Mouse (Mus musculus) lung, postnatal 0 days (tissue): ENCODE results near the gene Dscam. TPM values are rescaled to one million over a fixed set of nuclear protein-coding genes. Genes with fewer than 3 reads are reported as not detected.

Experiments
- ATAC-seq: fragments of 200-750 bp; cut with Nextera tagmentation; 2 replicates; pipeline ENCODE4 v1.8.0; 2017; ENCODE audit warnings: moderate library complexity
- DNase-seq: peaks from one replicate; pipeline ENCODE4 v3.0.0-alpha.2; 2016; ENCODE audit warnings: low spot score
- H3K27ac ChIP-seq: fragments of 300-500 bp; sonication (generic); 2 replicates; pipeline ENCODE4 v1.5.1; 2014; ENCODE audit warnings: antibody characterized with exemption, mild to moderate bottlenecking, low read length, mixed read lengths
- H3K27me3 ChIP-seq: fragments of 300-500 bp; sonication (generic); replicated peaks from 2 replicates; pipeline ENCODE4 v1.6.1; 2014; ENCODE audit warnings: low read length, mixed read lengths; ENCODE audit not compliant: insufficient read depth
- H3K36me3 ChIP-seq: fragments of 300-500 bp; sonication (generic); 2 replicates; pipeline ENCODE4 v1.6.1; 2014; ENCODE audit warnings: low read length, mixed read lengths; ENCODE audit not compliant: insufficient read depth
- H3K4me1 ChIP-seq: fragments of 300-500 bp; sonication (generic); 2 replicates; pipeline ENCODE4 v1.6.1; 2014; ENCODE audit warnings: antibody characterized with exemption, low read depth, low read length, mixed read lengths; ENCODE audit not compliant: insufficient read depth
- H3K4me2 ChIP-seq: fragments of 300-500 bp; sonication (generic); replicated peaks from 2 replicates; pipeline ENCODE4 v1.6.1; 2014; ENCODE audit warnings: low read depth, mild to moderate bottlenecking, low read length, moderate library complexity, mixed read lengths
- H3K4me3 ChIP-seq: fragments of 300-500 bp; sonication (generic); 2 replicates; pipeline ENCODE4 v1.5.1; 2014; ENCODE audit warnings: low read depth, low read length
- H3K9ac ChIP-seq: fragments of 300-500 bp; sonication (generic); replicated peaks from 2 replicates; pipeline ENCODE4 v1.6.1; 2014; ENCODE audit warnings: low read depth, mild to moderate bottlenecking
- H3K9me3 ChIP-seq: fragments of 300-500 bp; sonication (generic); 2 replicates; pipeline ENCODE4 v1.6.1; 2016; ENCODE audit warnings: low read length, mixed read lengths
- CTCF ChIP-seq: IDR thresholded peaks from 2 replicates; pipeline ENCODE4 v1.5.1; 2016; ENCODE audit warnings: antibody characterized with exemption, mild to moderate bottlenecking
- EP300 ChIP-seq: IDR thresholded peaks from 2 replicates; pipeline ENCODE4 v1.6.1; 2016; ENCODE audit warnings: antibody characterized with exemption, mild to moderate bottlenecking, control low read depth
- WGBS: fragments of 180-500 bp; shearing (Covaris S2); extraction: QIAGEN DNeasy Blood & Tissue Kit; methylation state at CpG from one replicate; pipeline ENCODE4 v1.1.7; 2014; 5-methylcytosine and 5-hydroxymethylcytosine counted together
- polyA plus RNA-seq: library from polyadenylated mRNA; unstranded; fragments of >200 nt; fragmentation: Nextera tagmentation; extraction: Ambion mirVana; gene quantifications from 2 replicates; pipeline ENCODE4 v1.2.1, GENCODE M21; 2015

Dscam gene
- polyA plus RNA-seq, 1 experiment from 2014 or later = not detected

DNA sequence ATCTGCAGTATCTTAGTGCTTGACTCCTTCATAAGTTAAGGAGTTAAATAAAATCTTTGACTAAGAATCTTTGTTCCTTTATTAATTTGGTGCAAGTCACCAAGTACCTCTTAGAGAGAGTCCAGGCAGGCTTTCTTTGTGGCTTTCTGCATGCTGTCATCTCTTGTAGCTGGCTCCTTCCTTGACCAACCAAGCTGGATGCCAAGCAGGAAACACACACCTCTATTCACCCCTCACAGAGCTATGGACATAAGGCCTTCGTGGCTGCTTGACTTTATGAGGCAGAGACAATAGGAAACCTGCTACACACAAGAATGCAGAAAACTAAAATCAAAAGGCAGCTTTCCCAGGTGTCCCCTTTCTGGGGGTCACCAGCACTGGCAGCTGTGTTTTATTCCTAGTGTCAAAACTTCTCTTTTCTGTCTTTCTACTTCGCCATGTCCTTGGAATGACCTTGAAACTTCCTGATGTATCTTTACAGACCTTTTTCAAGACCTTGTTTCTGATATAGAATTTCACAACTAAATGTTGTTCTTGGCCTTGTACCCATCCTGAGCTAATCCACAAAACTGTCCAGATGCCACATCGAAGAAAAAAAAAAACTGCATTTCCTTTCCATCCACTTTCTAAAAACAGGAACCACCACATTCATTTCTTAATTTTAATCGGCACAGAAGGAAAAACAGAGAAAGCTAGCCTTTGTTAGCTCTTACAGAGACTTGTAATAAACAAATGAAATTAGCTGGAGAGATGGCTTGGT is 260.0 kb downstream of the Dscam start:
- H3K27me3 ChIP-seq = no peaks in the 10 kb centered on the region
- ATAC-seq (no peak), DNase-seq (no peak)
- TF ChIP-seq CTCF = no peak
- TF ChIP-seq EP300 = no peak
- WGBS = 55% methylated on average over 4 of the region's 4 CpGs
- H3K4me1 ChIP-seq = no peaks in the 10 kb centered on the region
- H3K9me3 ChIP-seq = no peaks in the 10 kb centered on the region
- H3K36me3 ChIP-seq = no peaks in the 10 kb centered on the region
- H3K27ac ChIP-seq = no peak overlapping the region
- H3K9ac ChIP-seq = no peak overlapping the region
- no peak overlapping the region for H3K4me3 ChIP-seq
- H3K4me2 ChIP-seq = no peak overlapping the region

DNA sequence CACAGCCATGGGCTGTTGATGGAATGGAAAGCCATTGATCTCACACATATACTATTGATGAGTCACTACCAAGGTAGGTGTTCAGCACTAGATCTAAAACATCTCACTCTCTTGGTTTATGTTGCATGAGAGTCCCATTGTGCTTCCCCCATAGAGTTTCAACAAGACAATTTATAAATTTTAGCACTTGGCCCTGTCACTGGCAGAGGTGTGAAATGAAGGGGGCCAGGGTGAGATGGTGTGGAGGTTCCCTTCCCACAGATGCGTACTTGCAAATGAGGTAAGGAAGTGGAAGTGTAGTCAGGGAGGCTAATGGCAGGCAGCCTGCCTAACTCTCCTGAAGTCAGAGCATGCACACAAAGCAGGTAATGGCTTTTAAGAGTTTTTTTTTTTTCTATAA is 262.7 kb downstream of the Dscam start:
- ATAC-seq (no peak), DNase-seq (no peak)
- H3K4me1 ChIP-seq = no peaks in the 10 kb centered on the region
- H3K9me3 ChIP-seq = no peaks in the 10 kb centered on the region
- H3K27me3 ChIP-seq = no peaks in the 10 kb centered on the region
- 73% methylated on average over 1 of the region's 1 CpGs for WGBS
- TF ChIP-seq CTCF = no peak
- TF ChIP-seq EP300 = no peak
- no peak overlapping the region for H3K4me3 ChIP-seq
- no peak overlapping the region for H3K27ac ChIP-seq
- H3K4me2 ChIP-seq = no peak overlapping the region
- no peak overlapping the region for H3K9ac ChIP-seq
- H3K36me3 ChIP-seq = no peaks in the 10 kb centered on the region

DNA sequence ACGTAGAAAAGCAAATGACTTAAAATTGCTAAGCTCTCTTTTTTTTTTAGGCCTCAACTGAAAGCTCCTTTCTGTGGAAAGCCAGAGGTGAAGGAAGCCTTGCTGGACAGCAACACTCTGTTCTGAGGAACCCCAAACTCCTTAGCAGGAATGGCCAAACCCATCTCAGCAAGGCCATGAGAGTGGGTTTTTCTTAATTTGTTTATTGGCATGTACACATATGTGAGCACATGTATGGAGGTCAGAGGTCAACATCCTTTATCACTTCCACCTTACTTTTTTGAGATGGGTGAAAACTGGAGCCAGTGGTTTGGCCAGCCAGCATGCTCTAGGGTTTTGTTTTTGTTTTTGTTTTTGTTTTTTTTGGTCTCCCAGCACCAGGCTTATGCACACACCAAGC is 263.5 kb downstream of the Dscam start:
- WGBS = 69% methylated on average over 1 of the region's 1 CpGs
- H3K4me3 ChIP-seq = no peak overlapping the region
- DNase-seq = no peak
- H3K36me3 ChIP-seq = no peaks in the 10 kb centered on the region
- no peak overlapping the region for H3K4me2 ChIP-seq
- H3K27ac ChIP-seq = no peak overlapping the region
- no peak overlapping the region for H3K9ac ChIP-seq
- no peaks in the 10 kb centered on the region for H3K9me3 ChIP-seq
- no peaks in the 10 kb centered on the region for H3K4me1 ChIP-seq
- no peak for TF ChIP-seq EP300
- no peak for TF ChIP-seq CTCF
- no peak for ATAC-seq
- H3K27me3 ChIP-seq = no peaks in the 10 kb centered on the region

DNA sequence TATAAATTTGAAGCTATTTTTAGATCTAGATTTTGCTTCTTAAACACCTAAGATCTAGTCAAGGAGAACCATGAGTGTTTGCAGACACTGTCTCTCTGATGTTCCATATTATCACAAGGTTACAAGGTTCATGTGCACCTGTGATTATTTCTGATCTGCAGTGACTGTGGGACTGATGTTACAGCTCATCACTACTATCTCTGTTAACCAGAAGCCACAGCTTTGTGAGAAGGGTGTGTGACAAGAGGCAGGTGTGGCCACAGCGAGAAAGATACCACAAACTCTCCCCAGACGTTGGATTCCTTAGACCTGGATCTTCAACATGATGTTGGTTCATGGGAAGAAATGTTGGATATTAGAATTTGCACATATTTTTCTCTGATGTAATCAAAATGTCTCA is 263.9 kb downstream of the Dscam start:
- no peak for ATAC-seq
- DNase-seq = no peak
- Histone ChIP-seq H3K27ac (no peak overlapping the region), H3K36me3 (no peaks in the 10 kb centered on the region), H3K9ac (no peak overlapping the region), H3K27me3 (no peaks in the 10 kb centered on the region), H3K4me1 (no peaks in the 10 kb centered on the region), H3K4me3 (no peak overlapping the region), H3K4me2 (no peak overlapping the region), H3K9me3 (no peaks in the 10 kb centered on the region)
- TF ChIP-seq CTCF = no peak
- no peak for TF ChIP-seq EP300
- 61% methylated on average over 2 of the region's 2 CpGs for WGBS

DNA sequence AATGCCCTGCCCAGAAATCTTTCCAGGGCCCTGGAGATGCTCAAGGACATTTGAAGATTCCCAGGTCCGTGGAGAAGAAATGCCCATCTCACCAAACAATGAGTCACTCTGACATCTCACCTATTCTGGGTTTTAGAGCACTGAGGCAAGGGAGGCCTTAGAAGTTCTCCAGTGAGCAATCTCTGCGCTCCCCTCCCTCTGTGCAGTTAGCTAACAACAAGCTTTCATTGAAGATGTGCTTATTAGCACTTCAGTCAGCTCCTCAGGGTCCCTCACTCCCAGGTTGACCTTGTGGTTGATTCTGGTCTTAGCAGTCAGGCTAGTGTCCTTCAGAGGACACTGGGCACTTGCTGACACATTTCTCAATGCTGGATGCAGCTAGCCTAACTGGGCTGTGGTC is 265.8 kb downstream of the Dscam start:
- no peak overlapping the region for H3K4me2 ChIP-seq
- no peak for TF ChIP-seq CTCF
- no peak for TF ChIP-seq EP300
- H3K4me3 ChIP-seq = no peak overlapping the region
- no peak for DNase-seq
- no peaks in the 10 kb centered on the region for H3K36me3 ChIP-seq
- no peaks in the 10 kb centered on the region for H3K4me1 ChIP-seq
- H3K27me3 ChIP-seq = no peaks in the 10 kb centered on the region
- H3K9ac ChIP-seq = no peak overlapping the region
- H3K27ac ChIP-seq = no peak overlapping the region
- WGBS = 48% methylated on average over 2 of the region's 2 CpGs
- no peaks in the 10 kb centered on the region for H3K9me3 ChIP-seq
- ATAC-seq = no peak

DNA sequence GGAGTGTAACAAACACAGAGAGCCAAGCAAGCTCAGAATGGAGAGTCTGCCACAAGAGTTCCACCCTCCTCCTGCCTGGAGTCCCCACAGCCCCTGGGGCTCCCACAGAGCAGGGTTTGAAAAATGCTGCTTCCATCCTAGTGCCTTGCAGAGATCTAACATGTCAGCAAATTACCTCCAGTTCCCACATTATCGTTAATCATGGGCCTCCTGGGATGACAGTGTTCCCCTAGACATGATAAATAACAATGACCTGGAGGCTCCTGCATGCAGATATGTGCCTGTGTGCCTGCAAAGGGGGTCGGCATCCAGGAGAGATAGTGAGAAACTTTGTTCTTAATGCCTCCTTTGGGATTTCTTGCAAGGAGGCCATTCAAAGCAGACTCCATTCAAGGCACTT is 266.2 kb downstream of the Dscam start:
- no peak overlapping the region for H3K9ac ChIP-seq
- H3K27ac ChIP-seq = no peak overlapping the region
- WGBS = 26% methylated on average over 2 of the region's 2 CpGs
- TF ChIP-seq EP300 (no peak), CTCF (no peak)
- H3K36me3 ChIP-seq = no peaks in the 10 kb centered on the region
- DNase-seq (no peak), ATAC-seq (no peak)
- no peaks in the 10 kb centered on the region for H3K9me3 ChIP-seq
- H3K27me3 ChIP-seq = no peaks in the 10 kb centered on the region
- H3K4me2 ChIP-seq = no peak overlapping the region
- H3K4me1 ChIP-seq = no peaks in the 10 kb centered on the region
- no peak overlapping the region for H3K4me3 ChIP-seq

DNA sequence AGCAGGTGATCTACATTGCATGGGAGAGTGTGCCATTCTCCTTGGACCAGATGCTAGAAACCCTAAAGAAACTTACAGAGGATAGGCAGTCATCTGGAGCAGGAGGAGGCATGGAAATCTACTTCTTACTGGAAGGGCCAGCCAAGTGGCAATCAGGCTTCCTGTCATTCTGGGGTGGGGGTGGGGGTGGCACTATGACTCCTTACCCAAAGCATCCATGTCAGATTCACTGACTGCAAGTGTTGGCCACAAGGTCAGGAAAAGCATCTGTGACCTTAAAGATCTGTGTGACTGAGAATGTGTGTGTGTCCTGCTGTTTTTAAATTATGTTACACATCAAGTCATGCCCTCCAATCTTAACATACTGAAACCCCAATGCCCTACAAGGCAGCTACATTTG is 268.0 kb downstream of the Dscam start:
- Histone ChIP-seq H3K9ac (no peak overlapping the region), H3K4me3 (no peak overlapping the region), H3K9me3 (no peaks in the 10 kb centered on the region), H3K36me3 (no peaks in the 10 kb centered on the region), H3K27ac (no peak overlapping the region), H3K4me2 (no peak overlapping the region), H3K27me3 (no peaks in the 10 kb centered on the region), H3K4me1 (no peaks in the 10 kb centered on the region)
- ATAC-seq (no peak), DNase-seq (no peak)
- TF ChIP-seq EP300 (no peak), CTCF (no peak)
